Mouse (Mus musculus): Measurements from ENCODE around the gene Pid1.

DNA sequence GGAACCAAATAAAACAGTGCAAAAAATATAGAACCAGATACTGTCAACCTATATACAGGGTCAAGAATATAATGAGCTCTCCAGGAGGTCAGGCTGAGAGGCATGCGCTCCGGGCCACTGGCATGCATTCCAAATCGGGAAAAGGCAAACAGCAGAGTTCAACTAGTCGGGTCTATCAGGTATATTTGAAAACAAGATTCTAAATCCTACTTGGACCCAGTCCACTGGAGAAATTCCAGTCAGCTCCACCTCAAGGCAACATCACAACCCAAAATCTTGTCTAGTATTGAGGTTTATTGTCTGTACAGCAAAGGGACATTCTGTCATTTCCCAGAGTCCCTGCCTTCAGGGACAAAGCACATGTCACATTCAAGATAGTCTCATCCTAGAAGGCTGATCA is 91.0 kb downstream of the Pid1 start:
- TF ChIP-seq CTCF (IDR thresholded peaks at IDR 0.05; ENCODE audit: low read depth) (no peak), EP300 (IDR thresholded peaks at IDR 0.05; ENCODE audit: low read depth) (no peak)

Measured in liver, postnatal 0 days (tissue).